Mouse (Mus musculus) inflammation-experienced regulatory T-cells, adult 6 months (primary cell): ENCODE data around the gene Gprc5b. TPM values are rescaled to one million over a fixed set of nuclear protein-coding genes. Genes with fewer than 3 reads are reported as not detected.

Experiments
- ATAC-seq: one replicate; pipeline ENCODE4 v1.8.0; 2017
- polyA plus RNA-seq, 3 experiments: library from polyadenylated mRNA; unstranded; fragments of 100-300 nt; shearing (Covaris generic); gene quantifications; one replicate each; pipeline ENCODE4 v1.2.1; 2017

Gprc5b gene
- polyA plus RNA-seq, 3 experiments from 2014 or later, result 2.0 to 7.6 TPM; not detected in 1

DNA sequence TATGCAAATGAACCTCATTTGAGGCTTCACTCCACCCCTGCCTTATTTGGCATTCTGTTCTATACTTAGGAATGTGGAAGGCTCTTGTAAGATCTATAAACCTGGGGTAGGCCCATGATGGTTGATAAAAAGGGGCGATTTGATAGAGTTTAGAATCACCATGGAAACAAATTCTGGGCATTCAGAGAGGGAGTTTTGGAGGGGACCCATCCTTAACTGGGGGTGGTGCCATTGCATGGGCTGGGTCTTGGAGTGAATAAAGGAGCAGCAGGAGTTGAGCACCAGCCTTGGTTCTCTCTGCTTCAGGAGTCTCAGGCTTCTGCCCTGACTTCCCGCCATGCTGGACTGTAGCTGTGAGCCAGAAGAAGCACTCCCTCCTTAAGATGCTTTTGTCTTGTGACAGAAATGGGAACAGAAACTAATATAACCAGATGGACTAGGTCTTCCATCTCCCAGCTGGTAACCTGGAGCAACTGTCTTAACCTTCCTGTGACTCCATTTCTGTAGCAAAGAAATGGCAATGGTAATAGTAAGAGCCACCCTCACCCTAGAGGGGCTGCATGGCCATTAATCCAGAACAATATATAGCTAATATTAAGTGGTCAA, 46.2 kb downstream of the Gprc5b start:
- no peak for ATAC-seq

DNA sequence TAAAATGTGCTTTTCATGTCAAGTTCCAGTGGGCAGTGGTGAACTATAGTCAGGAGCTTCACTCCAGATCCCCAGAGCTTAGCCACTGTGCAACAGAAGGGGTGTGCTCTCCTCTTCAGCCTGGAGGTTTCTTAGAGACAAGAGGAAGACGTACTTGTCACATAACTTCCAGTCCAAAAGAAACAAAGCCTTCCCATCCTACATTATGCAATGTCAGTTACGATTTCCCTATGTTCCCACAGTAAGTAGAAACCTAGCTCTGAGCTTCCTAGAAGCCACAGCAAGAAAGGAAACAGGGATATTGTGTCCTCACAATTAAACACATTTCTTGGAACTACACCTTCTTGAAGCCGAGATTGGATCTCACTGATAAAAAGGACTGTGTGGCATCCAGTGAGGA, 47.8 kb downstream of the Gprc5b start:
- ATAC-seq, result no peak

DNA sequence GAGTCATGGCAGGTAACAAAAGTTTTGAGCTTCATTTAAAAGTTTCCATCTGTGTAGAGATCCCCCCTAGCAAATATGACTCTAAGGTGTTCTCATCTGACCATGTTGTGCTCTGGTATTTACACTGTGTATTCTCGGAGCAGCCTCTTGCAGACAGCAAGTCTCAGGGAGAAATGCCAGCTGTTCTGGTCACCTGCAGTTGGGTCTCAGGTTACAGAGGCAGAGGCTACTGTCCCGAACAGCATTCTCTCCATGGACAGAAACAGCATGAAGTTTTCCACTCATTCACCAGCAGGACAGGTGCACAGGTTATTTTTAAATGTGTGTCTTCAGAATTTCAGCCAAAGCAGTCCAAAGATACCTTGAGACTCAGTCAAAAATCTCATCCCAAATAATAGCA, 50.1 kb downstream of the Gprc5b start:
- no peak for ATAC-seq

DNA sequence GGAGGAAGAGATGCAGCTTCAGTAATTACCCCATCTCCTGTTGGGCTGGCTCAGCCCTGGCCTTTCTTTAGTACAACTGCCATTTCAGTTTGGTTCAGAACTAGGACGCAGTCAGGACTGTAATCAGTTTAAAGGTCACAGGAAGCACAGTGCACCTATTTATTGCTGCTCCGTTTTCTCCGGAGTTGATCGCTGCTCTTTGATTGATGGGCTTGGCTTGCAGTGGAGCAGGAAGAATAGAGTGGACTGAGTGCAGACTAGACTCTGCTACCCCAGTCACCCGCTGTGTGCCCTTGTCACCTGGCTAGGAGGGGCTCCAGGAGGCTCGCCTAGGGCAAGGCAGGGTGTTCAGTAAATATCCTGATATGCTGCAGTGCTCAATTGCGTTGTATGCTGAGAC, 51.8 kb downstream of the Gprc5b start:
- ATAC-seq, result no peak

DNA sequence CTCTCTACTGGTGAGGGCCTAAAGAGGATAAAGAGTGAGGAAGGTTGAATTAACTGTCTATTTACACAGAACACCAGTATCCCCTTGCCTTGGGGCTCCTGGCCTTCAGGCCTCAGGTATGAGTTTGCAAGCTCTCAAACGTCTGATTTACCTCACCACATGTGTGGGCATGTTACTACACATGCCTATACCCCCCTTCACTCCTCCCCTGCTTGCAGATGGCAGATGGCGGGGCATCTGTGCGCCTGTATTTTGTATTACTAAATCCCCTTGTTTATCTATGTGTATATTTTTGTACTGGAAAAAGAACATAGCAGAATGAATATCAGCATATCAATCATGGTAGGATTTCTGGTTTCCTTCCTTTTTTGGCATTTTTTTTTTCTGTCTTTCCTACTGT, 52.7 kb downstream of the Gprc5b start:
- no peak for ATAC-seq

DNA sequence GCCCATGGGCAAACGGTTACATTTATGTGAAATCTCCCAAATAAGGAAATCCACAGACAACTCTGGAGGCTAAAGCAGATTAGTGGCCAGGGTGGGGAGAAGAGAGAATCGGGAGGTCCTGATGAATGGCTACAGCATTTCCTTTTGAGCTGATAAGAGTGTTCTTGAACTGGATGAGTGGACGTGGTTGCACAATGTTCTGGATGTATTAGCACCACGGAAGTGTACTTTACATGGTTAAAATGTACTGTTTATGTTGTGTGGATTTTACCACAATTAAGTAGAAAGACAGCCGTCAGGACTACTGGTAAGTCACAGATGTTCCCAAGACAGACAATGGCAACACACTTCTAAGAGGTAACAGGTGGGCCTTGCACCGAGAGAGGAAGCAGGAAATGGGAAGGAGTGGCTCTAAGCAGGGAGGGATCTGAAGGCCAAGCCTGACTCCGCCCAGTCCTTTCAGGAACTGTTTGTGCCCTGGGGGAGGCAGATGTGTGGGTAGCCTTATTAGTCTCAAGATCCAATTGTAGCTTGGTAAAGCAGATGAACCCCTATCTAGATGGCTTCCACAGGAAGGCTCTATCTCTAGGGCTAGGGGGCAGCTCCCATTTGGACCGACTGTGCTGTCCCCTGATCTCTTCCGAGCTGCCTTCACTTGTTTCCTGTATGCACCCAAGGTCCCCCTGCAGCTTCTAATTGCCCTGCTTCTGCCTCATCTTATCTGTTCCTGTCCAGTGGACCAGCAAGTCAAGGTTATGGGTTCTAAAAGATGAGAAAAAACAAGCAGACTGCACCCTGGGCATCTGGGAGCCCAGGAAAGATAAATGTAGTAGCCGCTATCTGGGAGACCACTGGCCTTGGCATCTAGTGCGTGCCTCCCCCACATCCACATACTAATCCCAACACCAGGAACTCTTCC, 57.3 kb downstream of the Gprc5b start:
- ATAC-seq, result no peak

DNA sequence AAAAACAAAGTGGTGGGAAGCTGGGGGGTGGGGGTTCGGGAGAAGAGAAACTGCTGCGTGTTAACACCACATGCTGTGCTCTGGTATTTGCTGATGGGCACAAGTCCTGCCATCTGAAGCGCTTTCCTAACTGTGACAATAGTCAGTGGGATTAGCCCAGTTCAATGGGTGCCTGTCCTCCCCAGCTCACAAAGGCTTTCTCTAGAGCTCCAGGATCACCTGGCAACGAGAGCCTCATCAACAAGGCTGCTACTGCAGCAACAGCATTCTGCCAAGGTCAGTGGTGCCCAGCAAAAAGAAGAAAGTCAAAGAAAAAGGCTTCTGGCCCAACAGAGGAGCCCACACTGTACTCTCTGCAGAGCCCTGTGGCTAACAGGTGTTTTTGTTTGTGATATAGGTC, 58.2 kb downstream of the Gprc5b start:
- no peak for ATAC-seq

DNA sequence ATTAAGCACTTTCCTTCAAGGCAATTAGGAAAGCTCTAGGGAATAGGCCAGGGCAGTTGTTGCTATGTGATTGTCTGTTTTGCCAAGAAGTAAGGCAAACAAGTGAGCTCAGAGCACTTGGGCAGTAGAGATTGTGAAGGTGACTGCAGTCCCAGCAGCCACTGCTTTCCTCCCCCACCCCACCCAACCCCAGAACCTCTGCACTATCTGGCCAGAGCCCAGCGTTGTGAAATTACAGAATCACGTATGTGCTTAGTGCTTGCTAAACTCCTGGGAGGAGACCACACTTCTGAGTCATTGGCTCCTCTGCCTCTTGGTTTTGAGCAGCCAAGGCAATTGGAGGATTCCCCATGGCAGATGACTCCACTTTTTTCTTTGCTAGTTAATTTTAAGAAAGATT, 59.7 kb downstream of the Gprc5b start:
- ATAC-seq, result no peak

DNA sequence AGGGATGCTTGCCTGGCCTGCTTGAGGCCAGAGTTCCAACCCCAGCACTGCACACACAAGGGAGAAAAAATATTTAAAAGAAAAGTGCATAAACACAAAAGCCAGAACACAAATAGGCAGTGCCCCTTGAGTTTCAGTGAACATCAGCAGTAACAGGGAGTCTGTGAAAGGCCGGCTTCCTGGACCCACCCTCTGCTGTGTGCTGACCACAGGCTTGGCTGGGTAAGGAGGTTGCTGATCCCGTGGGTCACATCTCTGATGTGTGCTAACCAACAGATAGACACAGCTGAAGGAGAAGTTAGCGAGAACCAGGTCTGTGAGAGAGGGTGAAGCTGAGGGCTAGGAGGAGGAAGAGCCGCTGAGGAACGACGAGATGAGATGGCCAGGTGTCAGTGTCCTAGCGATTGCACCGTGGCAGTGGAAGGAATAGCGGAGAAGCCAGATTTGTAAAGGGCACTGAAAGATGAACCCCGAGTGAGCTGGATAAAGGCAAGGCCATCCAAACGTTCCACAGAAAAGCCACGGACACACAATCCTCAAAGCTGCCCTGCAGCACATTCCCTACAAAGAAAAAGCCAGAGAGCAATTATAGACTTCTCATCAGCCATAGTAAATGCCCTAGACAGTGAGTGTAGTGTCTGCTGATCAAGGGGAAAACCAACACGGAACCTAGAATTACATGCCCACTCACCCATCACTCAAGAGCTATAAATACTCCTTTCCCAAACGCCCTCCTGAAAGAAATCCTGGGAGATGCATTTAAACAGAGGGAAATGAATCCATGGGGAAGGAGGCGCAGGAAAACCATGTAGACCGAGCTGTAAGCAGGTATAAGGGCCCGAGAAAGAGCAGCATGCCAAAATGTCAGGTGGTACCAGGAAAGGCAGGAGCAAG, 63.3 kb downstream of the Gprc5b start:
- no peak for ATAC-seq

DNA sequence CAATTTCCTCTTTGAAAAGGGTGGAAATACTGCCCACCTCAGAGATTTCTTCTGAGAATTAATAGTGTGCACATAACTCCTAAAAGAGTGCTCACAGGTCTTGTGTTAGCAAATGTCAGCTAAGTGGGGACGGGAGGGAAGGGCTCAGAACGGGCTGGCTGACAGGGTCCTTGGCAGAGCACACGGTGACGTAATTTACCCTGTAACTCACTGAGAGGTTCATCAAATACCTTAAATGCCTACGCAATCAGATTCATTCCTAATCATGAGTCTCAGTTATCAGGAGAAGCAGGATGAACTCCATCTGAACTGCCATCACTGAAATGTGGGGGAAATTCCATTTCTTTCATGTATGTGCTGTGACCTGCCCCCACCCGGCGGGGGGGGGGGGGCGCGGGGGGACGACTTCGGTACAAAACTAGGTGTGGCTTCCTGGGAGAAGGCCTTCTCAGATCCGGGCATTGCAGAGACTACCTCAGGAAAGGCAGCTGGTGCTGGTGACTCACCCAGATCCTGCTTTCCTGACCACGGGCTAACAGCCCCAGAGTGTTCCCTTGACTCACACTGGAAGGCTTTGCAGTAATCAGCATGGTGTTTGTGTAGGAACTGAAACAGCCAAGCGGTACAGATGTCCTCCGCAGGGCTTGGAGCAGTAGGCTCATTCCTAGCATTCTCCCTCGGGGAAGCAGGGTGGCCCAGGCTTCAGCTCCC, 65.3 kb downstream of the Gprc5b start:
- ATAC-seq, result no peak

DNA sequence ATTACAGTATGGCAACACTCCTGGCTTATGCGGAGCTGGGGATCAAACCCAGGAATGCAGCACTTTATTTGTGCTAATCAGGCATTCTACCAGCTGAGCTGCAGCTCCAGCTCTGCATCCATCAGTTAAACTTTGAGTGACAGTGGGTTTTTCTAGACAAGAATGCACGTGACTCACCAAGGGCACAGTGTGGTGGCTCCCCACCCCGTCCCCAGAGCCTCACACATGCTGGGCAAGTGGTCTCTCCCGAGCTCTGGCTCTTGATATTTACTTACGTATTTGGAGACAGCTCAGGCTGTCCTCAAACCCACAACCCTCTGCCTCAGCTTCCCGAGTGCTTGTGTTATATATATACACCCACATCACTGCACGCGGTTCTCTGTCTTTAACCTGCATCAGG, 66.1 kb downstream of the Gprc5b start:
- no peak for ATAC-seq

DNA sequence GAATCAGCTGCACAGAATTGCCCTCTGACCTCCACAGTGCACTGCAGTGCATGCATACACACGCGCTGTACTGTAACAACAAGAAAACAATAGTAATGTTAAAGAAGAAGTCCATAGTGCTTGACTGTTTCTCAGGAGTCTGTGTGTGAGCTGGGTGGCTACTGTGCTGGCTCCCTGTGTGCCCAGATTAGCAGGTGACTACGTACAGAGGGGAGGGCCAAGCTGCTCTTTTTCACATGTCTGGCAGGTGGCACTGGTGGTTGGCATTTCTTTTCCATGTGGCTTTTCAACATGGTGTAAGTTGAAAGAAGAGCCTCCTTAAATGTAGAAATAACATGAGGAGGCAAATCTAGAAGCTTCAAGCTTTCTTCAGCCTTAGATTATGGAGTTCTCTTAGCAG, 66.7 kb downstream of the Gprc5b start:
- ATAC-seq, result no peak

DNA sequence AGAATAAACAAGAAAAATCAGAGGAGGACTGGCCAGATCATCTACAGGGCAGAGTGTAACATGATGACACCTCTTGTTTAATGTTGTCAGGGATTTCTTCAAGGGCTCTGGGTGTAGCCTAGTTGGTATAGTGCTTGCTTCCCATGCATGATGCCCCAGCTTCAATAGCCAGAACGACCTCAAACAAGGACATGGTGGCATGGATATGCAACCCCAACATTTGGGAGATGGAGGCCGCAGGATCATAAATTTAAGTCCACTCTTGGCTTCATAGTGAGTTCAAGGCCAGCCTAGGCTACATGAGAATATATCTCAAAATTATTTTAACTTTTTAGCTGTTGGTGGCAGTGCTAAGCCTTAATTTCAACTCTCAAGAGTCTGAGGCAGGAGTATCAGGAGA, 67.7 kb downstream of the Gprc5b start:
- ATAC-seq, result no peak

DNA sequence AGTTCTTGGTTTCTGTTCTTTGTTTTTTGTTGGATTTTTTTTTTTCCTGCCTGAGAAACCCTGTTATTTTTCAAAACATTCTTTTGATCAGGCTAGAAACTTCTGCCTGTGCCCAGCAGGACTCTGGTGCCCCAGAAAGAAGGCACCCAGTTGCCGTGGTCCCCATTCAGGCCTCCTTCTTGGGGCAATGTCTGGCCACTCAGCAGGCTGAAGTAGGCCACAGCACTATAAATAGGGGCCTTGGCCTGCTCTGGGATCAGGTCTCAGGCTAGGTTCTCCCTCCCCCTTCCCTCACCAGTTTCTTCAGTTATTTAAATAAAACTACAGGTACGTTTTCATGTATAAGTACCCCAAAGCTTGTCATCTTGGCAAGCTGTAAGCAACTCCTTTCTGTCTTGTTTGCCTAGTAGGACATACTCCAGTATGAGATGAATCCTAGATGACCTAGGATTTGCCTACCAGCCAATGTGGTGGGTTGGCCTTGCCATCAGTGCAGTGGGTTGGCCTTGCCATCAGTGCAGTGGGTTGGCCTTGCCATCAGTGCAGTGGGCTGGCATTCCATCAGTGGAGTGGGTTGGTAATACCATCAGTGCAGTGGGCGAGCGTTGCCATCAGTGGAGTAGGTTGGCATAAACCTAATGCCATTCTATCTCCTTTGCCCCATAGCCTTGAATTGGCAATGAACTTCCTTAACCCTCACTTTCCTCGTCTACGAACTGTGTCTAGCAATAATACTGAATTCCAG, 68.3 kb downstream of the Gprc5b start:
- no peak for ATAC-seq

DNA sequence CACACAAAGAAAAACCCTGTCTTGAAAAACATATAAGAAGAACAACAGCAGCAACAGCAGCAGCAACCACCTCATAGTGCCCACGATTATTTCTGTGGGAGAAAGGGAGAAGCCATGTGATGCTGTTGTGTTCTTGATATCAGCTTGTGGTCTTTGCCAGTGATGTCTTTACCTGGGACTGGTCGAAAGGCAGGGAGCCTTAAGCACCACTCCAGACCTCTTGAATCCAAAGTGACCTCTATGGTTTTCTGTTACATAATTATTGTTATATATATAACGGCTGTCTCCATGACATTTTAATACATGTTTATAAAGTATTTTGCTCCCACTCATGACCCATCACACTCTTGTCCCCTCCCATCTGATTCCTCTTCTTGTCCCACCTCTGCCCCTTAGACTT, 69.5 kb downstream of the Gprc5b start:
- no peak for ATAC-seq

DNA sequence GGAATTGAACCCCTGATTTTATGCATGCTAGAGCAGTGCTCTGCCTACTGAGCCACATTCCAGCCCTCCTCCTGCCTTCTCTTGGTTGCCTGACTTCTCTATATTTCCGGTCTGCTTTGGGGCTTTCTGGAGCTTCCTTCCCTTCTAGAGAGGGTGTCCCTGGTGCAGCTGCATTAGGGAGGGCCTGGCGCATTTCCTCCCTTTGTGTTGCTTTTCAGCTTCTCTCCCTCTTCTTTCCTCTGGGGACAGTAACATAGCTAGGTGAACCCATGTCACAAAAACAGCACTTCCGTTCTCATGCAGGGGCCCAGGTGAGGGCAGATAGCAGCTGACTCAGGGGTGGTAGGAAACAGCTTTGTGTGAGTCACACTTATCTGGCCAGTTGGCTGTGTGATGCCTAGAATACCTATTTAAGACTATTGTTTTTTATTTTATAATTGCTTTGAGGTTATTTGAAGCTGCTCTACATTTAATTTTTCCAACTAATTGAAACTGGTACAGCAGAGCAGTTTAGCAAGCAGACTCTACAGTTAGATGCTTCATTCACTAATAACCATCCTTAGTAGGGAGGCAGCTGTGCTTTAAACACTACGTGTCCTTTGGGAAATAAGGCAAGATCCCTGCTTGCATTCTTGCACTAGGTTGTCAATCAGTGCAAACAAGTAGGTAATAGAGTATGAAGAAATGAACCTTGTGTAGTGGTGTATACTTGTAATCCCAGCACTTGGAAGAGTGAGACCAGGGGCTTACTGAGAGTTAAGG, 72.4 kb downstream of the Gprc5b start:
- peak; percentile 82 for ATAC-seq

Other genes starting within 250 kb of the Gprc5b start
- under 1 TPM in 1 of 3 experiments, not detected in 2; 0.55 TPM for gene Iqck, start 139.5 kb downstream of the Gprc5b start, polyA plus RNA-seq
- 10 to 100 TPM; 24.1 to 35.6 (median 31.8) TPM for gene Knop1, start 139.0 kb downstream of the Gprc5b start, polyA plus RNA-seq
- gene Gpr139, start 189.4 kb upstream of the Gprc5b start, polyA plus RNA-seq, result not detected